Mouse (Mus musculus) inflammation-experienced regulatory T-cells, adult 6 months (primary cell): ENCODE measurements around the gene Rnf4. TPM values are rescaled to one million over a fixed set of nuclear protein-coding genes. Genes with fewer than 3 reads are reported as not detected.

Experiments
- ATAC-seq: one replicate; pipeline ENCODE4 v1.8.0; 2017
- polyA plus RNA-seq, 3 experiments: library from polyadenylated mRNA; unstranded; fragments of 100-300 nt; shearing (Covaris generic); gene quantifications; one replicate each; pipeline ENCODE4 v1.2.1; 2017

Gene Rnf4
- 100 to 1,000 TPM; 104 to 122 (median 113) TPM for polyA plus RNA-seq

GRCm38 (mm10) chr5:34336097-34336774 lies at the start of gene Rnf4:
Gene Rnf4, plus strand, starts transcription at chr5:34336289.
- ATAC-seq = peak; percentile 88

- ATAC-seq = no peak
Observed at GRCm38 (mm10) chr5:34286516-34286915, 49.6 kb upstream of the Rnf4 start.

GRCm38 (mm10) chr5:34287001-34287837 lies 48.9 kb upstream of the Rnf4 start:
- ATAC-seq = no peak

GRCm38 (mm10) chr5:34287838-34288145 lies 48.3 kb upstream of the Rnf4 start:
- ATAC-seq = no peak

- ATAC-seq = peak; percentile 52
Observed at GRCm38 (mm10) chr5:34288154-34288716, 47.9 kb upstream of the Rnf4 start, which contains the start of the genes Zfyve28 and Cfap99. Gene Zfyve28, minus strand, starts transcription at chr5:34288449. Gene Cfap99, plus strand, starts transcription at chr5:34288600.

GRCm38 (mm10) chr5:34289286-34289685 lies 46.8 kb upstream of the Rnf4 start:
- ATAC-seq = no peak

GRCm38 (mm10) chr5:34293363-34293762 lies 42.7 kb upstream of the Rnf4 start:
- ATAC-seq = no peak

- ATAC-seq = no peak
Observed at GRCm38 (mm10) chr5:34294696-34295095, 41.4 kb upstream of the Rnf4 start.

GRCm38 (mm10) chr5:34295141-34295540 lies 40.9 kb upstream of the Rnf4 start:
- ATAC-seq = no peak

GRCm38 (mm10) chr5:34298061-34298460 lies 38.0 kb upstream of the Rnf4 start:
- ATAC-seq = no peak

GRCm38 (mm10) chr5:34298937-34299535 lies 37.1 kb upstream of the Rnf4 start:
- ATAC-seq = no peak

GRCm38 (mm10) chr5:34302377-34302776 lies 33.7 kb upstream of the Rnf4 start:
- no peak for ATAC-seq

- no peak for ATAC-seq
Observed at GRCm38 (mm10) chr5:34309016-34309415, 27.1 kb upstream of the Rnf4 start.

- no peak for ATAC-seq
Observed at GRCm38 (mm10) chr5:34319491-34320034, 16.5 kb upstream of the Rnf4 start.

- ATAC-seq = no peak
Observed at GRCm38 (mm10) chr5:34321236-34321635, 14.9 kb upstream of the Rnf4 start.

- ATAC-seq = no peak
Observed at GRCm38 (mm10) chr5:34325286-34325685, 10.8 kb upstream of the Rnf4 start.

GRCm38 (mm10) chr5:34326249-34326691 lies 9.8 kb upstream of the Rnf4 start:
- ATAC-seq = no peak

- ATAC-seq = no peak
Observed at GRCm38 (mm10) chr5:34326875-34327576, 9.1 kb upstream of the Rnf4 start.

GRCm38 (mm10) chr5:34330136-34330535 lies 6.0 kb upstream of the Rnf4 start:
- no peak for ATAC-seq

GRCm38 (mm10) chr5:34334081-34334480 lies 2.0 kb upstream of the Rnf4 start:
- ATAC-seq = no peak

GRCm38 (mm10) chr5:34335539-34336096 lies 471 bp upstream of the Rnf4 start:
- peak; percentile 18 for ATAC-seq
